Mouse (Mus musculus) MEL-GATA-1-ER (cell line): ENCODE measurements at regions not wholly inside any gene's neighbourhood (a gene's known extent, or its start where the extent isn't known, plus 50 kb on each side); places are given as distances from the start of the nearest gene placed in this dataset.

ENCODE experiments used
- DNase-seq: peaks from one replicate; pipeline ENCODE4 v3.0.0-alpha.2; 2012; ENCODE audit warnings: low read depth; ENCODE audit errors: extremely low read depth

GRCm38 (mm10) chr1:71949549-71949948 lies 262.6 kb downstream of the Mreg start:
- DNase-seq, result no peak

- no peak for DNase-seq
Observed at GRCm38 (mm10) chr1:71948686-71949085, 263.4 kb downstream of the Mreg start.

GRCm38 (mm10) chr1:71947506-71947905 lies 264.6 kb downstream of the Mreg start:
- DNase-seq, result no peak

- no peak for DNase-seq
Observed at GRCm38 (mm10) chr1:71946911-71947310, 265.2 kb downstream of the Mreg start.

DNA sequence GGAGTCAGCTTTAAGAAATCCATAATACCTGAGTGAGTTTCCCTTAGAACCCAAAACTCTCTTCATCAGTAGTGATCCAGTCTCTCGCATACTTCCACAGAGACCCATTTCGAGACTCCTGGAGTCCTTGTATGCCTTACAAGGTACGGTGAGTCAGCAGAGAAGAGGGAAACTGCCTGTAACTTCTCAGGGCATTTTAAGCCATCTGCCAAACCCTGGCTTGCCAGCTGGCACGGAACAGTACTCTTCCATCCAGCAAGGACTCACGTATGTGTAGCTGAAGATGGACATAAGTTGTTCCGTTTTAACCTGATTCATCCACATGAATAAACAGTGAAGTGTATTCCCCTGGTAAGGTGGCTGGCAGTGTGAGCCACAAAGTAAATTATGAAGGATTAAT lies 267.0 kb downstream of the Mreg start:
- DNase-seq, result no peak

DNA sequence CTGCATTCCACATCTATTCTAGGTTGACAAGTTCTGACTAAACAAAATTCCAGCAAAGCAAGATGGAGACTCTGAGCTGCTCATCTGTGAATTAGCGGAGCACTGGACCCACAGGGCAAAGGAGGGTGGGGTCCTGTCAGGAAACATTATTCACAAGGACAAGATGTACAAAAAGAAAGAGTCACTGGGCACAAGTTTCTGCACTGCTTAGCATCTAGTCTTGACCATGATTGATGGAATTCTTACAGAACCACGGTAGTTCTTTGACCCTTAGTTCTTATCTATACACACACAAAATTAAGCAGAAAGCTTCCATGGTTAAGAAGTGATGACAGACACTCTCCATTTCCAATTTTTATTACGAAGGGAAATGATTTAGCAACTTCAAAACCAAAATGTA lies 267.6 kb downstream of the Mreg start:
- no peak for DNase-seq

DNA sequence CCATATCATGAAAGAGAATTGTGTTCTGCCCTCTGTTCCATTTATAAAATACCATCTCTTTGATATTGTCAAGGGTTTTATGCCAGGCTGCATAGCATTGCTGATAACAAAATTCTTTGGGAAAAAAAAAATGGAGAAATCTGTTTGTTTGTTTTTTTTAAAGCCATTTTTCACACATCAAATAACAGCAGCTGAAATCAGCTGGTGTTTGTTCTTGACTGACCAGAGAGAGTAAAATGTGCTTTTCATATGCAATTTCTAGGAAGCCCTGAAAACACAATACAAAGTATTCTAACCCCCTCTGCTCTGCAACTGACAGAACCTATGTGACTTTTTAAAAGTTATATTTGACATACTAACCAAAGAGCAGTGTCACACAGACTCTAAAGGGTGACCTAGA lies 270.0 kb downstream of the Mreg start:
- DNase-seq, result no peak

DNA sequence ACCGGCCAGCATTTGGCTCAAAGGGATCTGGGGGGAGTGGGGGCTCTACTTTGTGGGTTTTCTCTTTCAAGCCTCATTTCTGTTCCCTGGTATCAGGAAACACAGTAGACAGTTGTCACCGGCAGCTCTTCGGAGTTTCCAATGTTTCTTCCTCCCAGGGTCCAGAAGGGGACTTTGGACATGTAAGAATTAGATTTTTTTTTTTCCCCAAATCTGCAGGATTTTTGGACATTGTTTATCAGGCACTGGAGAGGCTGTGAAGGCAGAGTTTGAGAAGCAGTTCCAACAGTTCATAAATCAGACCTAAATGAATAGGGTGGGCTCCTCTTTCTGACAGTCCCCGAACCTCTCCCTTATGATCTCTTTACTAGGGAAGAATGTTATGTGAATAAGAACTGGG lies 270.4 kb downstream of the Mreg start:
- DNase-seq, result no peak

DNA sequence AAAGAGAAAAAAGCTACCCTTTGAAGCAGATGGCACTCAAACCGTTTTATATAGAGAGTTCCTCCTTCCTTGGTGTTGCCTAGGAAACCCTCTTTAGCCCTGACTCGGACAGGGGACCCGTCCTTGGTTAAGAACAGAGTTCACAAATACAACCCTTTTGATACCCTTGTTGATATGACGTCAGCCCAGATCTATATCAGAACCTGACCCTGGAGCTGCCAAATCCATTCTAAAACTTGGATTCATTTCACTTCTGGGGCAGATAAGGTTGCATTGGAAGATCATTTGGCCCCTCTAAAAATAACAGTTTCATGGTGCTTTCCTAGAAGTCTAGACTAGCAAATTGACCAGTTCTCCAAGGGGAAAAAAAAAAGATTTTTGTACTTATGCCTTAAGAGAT lies 271.2 kb downstream of the Mreg start:
- no peak for DNase-seq

DNA sequence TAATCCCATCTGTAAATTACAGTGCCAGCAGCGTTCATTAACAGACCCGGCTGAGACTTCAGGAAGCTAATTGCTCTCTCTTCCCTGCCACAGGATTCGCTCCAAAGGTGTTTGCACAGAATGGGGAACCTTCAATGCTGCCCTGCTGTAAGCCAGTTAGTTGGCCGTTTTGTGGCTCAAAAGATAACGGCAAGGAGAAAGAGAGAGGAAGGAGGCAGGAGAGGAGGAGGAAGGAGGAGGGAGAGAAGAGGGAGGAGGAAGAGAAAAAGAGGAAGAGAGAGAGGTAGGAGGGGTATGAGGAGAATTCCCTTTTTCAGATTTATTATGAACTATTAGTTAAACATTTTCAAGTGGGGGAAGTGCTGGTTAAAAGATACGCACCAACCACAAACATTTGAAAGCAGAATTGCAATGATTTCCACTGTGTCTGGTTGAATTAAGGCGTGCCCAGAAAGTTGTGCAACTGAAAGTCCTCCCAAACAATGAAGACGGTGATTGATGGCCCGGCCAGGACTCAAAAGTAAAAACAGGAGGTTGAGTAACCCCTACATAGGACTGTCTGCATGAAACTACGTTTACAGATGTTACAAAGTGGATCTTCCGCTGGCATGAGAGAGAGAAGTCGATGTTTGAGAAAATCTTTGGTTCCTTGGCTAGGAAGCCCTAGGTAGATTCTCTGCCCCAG lies 273.6 kb downstream of the Mreg start:
- DNase-seq, result peak; percentile 46

- no peak for DNase-seq
Observed at GRCm38 (mm10) chr1:71937922-71938321, 274.2 kb downstream of the Mreg start.

DNA sequence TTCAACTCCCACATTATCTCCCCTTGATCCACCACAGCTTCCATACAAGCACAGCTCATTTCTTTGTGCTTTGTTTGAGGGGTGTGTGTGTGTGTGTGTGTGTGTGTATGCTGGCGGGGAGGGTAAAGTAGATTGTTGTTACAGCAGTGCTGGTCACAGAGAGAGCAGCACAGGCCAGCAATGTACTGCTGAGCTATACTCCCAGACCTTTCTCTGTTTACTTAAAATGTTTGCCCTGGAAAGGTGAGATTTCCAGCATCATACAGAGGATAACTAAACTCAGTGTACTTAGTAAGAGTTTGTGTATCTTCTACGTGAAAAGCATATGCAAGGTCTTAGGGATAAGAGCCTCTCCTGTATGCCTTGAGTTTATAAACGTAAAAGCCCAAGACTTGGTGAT lies 274.9 kb downstream of the Mreg start:
- no peak for DNase-seq

- DNase-seq, result peak; percentile 70
Observed at GRCm38 (mm10) chr1:71936501-71937129, 275.5 kb downstream of the Mreg start.

DNA sequence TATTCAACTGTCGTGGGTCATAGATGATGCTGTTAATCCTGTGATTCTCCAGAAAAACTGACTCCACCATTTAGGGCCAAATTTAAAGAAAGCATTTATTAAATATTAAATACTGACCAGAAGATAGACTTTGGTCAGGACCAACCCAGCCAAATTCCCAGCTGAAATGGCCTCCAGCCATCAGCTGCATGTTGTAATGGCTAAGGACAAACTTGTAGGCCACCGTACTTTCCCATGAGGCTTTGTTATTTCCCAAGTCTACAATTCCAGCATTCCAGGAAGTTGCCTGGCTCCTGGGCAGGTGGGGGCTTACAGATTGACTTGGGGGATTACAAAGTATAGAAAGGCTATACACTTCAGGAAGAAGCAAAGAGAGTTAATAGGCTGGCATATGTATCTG lies 272.5 kb upstream of the Fn1 start:
- no peak for DNase-seq

DNA sequence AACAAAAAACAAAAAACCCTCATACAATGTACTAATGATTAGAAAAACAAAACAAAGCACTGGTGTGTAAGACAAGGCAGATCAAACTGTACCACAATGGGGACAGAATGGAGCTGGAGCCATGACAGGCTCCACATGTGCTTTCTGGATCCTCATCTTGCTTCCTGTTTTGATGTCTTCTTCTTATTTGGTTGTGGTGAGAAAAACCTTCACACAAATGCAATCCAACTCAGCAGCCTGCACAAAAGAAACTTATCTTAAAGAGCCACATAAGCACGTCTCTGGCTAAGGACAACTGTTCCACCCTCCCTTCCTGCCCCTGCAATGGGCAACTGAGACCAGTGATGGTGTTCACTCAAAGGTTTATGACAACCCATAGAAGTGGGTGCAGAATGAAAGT lies 271.9 kb upstream of the Fn1 start:
- DNase-seq, result peak; percentile 16

DNA sequence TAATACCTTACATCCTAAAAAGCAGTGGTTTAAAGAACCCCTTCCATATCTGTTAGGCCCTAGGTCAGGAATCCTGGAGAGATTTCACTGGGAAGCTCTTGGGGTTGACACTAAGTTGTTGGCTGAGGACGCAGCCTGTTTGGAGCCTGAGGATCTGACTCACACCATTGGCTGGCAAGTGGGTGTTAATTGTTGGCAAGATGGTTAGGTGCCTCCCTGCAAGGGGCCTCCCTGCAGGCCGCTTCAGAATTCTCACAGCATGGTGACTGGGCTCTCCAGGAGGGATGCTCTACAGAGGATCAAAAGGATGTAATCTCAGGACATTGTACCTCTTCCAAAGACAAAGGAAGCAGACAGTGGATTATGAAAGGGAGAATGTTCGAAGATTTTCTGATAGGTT lies 270.7 kb upstream of the Fn1 start:
- DNase-seq, result no peak

DNA sequence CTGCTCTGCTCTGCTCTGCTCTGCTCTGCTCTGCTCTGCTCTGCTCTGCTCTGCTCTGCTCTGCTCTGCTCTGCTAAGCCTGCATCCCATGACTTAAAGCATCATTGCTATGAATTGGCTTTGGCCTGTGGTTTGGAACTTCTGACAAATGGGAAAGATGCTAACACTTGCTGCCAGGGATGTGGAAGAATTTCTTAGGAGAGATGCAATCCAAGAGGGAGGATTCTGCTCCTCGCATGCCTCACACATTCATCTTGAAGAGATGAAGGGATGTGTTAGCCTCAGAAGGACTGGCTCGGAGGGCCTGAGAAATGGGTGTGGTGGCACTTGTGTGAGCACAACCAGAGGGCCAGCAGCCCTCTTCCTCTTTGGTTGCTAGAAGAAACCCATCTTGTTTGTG lies 268.5 kb upstream of the Fn1 start:
- no peak for DNase-seq

DNA sequence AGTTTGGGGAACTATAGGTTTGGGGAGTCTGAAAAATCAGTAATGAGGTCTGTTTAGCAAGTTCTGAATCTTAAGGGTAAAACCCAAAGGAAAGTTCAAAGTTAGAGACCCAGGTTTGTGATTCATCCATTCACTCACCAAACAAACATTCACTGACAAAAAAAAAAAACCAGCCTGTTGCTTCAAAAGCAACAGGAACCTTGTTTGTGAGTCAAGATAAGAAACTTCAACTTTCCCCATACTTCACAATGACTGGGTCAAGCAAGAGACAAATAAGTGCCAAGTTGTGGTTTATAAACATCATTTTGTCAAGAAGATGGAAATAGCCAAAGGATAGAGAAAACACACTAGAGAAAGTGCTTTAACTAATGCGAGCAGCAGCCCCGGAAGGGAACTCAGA lies 266.9 kb upstream of the Fn1 start:
- no peak for DNase-seq

- no peak for DNase-seq
Observed at GRCm38 (mm10) chr1:71917021-71917420, 264.0 kb upstream of the Fn1 start.

DNA sequence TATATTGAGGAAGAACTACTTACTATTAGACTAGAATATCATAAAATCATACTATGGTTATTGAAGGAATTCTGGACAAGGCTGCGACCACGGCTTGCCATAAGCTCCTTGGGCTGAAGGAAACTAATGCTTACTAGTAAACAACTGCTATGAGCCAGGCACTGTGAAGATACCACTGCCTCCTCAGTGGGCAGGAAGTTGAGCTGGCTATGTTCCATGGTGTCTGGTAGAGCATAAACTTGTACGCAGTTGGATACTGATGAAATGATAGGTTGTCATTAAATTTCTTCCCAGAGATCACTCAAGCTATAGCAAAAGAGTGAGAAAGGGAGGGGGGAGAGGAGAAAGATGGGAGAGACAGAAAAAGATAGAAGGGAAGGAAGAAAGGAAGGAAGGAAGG lies 261.4 kb upstream of the Fn1 start:
- no peak for DNase-seq

DNA sequence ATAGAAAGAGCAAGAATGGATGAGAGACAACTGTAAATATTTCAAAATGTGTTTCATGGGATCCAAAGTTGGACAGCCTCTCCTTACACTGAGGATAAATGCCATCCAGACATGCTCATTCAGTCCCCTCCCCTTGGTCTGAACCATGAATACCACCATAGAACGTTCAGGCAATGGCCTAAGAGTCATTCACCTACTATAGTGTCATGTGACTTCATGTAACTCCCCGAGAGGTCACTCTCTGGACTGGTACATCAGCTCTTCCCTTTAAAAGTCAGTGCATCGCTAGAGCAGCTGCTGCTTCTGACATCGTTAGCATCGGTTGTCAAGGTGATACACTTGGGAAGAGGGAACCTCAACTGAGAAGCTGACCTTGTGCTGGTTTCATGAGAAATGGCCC lies 260.2 kb upstream of the Fn1 start:
- no peak for DNase-seq

- no peak for DNase-seq
Observed at GRCm38 (mm10) chr1:71912441-71912840, 259.4 kb upstream of the Fn1 start.

DNA sequence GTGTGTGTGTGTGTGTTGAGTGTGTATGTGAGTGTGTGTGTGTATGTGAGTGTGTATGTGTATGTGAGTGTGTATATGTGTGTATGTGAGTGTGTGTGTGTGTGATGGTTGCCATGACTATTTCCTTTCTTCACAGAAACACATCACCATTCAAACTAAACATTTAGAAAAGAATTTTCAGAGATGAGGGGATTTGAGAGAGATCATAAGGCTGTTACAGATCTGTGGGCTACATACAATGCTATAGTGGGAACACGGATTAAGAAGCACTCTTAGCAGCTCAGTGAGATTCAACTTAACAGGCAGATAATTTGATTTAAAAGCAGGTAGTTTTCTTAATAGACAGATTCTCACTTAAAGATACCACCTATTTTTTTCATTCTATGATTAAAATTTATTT lies 257.1 kb upstream of the Fn1 start:
- no peak for DNase-seq
